Mouse (Mus musculus): ENCODE results near the gene Rpp21. TPM values are rescaled to one million over a fixed set of nuclear protein-coding genes. Genes with fewer than 3 reads are reported as not detected.

The Rpp21 gene
- total and polyA plus RNA-seq, 3 experiments, result 22.5 to 53.8 (median 50.5) TPM

- dilution Hi-C loops (cut with MboI; ENCODE audit: extremely low pct_ligation_motif_present, extremely low pct_unique_long_range_greater_than_20kb, low sequenced_read_pairs) (no loop called here), in situ Hi-C loops (cut with MboI; ENCODE audit: low pct_ligation_motif_present, low pct_unique_long_range_greater_than_20kb, low sequenced_read_pairs) (no loop called here)
- H3K27me3 ChIP-seq (replicated peaks), result no peaks in the 10 kb centered on the region
- H3K9ac ChIP-seq (ENCODE audit: insufficient read depth, low read depth), result peak overlapping the region; percentile 99; the same call in 1 of the 2 replicates
- H3K36me3 ChIP-seq (replicated peaks in 1 of 2; ENCODE audit: control insufficient read depth in 1 of 2, insufficient read depth in 1 of 2, low read length in 1 of 2), result peaks cover 15 to 49% of the 10 kb centered on the region in 2 experiments
- peaks cover 5 to 44% of the 10 kb centered on the region in 2 experiments for H3K4me1 ChIP-seq (ENCODE audit: control insufficient read depth in 1 of 2, insufficient read depth in 2 of 2)
- H3K79me2 ChIP-seq (replicated peaks; ENCODE audit: control insufficient read depth, extremely low read depth, insufficient read depth, poor library complexity, severe bottlenecking), result peaks cover 55% of the 10 kb centered on the region
- peak; percentile 48 for DNase-seq (ENCODE audit: extremely low read depth)
- H3K4me3 ChIP-seq (replicated peaks in 1 of 3; ENCODE audit: low read depth in 2 of 3, low read length in 2 of 3, poor library complexity in 1 of 3), result peak overlapping the region; percentile 26 to 95 (median 95)
- TF ChIP-seq ETS1 (conservative IDR thresholded peaks at IDR 0.05; ENCODE audit: low read depth, low read length), result no peak
- peak; percentile 20; the same call in 1 of the 2 replicates for TF ChIP-seq SIN3A (IDR thresholded peaks at IDR 0.05; ENCODE audit: low read length)
- TF ChIP-seq IRF4 (IDR thresholded peaks at IDR 0.05; ENCODE audit: low read depth, low read length), result 0 out of 2 replicates have a peak, but pooled peaks have one; percentile 8
- TF ChIP-seq EP300 (IDR thresholded peaks at IDR 0.05; ENCODE audit: low read length), result 0 out of 2 replicates have a peak, but pooled peaks have one; percentile 18
- peak overlapping the region; percentile 96 for H3K4me2 ChIP-seq (ENCODE audit: insufficient read depth, low read depth, poor library complexity, severe bottlenecking)
- peaks cover 2% of the 10 kb centered on the region for H3K9me3 ChIP-seq (replicated peaks; ENCODE audit: low read length)
- peak overlapping the region; percentile 41 for H3K27ac ChIP-seq (ENCODE audit: insufficient read depth, low read depth)
Observed at GRCm38 (mm10) chr17:36273796-36274195, 15.9 kb upstream of the Rpp21 start.

- in situ Hi-C loops (cut with MboI; ENCODE audit: low pct_ligation_motif_present, low pct_unique_long_range_greater_than_20kb, low sequenced_read_pairs) (no loop called here), dilution Hi-C loops (cut with MboI; ENCODE audit: extremely low pct_ligation_motif_present, extremely low pct_unique_long_range_greater_than_20kb, low sequenced_read_pairs) (no loop called here)
- Histone ChIP-seq H3K4me2 (ENCODE audit: insufficient read depth, low read depth, poor library complexity, severe bottlenecking) (peak overlapping the region; percentile 96), H3K4me3 (replicated peaks in 1 of 3; ENCODE audit: low read depth in 2 of 3, low read length in 2 of 3, poor library complexity in 1 of 3) (peak overlapping the region; percentile 91 to 95 (median 95)), H3K9ac (ENCODE audit: insufficient read depth, low read depth) (peak overlapping the region; percentile 99), H3K27me3 (replicated peaks) (no peaks in the 10 kb centered on the region), H3K79me2 (replicated peaks; ENCODE audit: control insufficient read depth, extremely low read depth, insufficient read depth, poor library complexity, severe bottlenecking) (peaks cover 51% of the 10 kb centered on the region), H3K27ac (ENCODE audit: insufficient read depth, low read depth) (peak overlapping the region; percentile 41; the same call in 1 of the 2 replicates), H3K36me3 (replicated peaks in 1 of 2; ENCODE audit: control insufficient read depth in 1 of 2, insufficient read depth in 1 of 2, low read length in 1 of 2) (peaks cover 14 to 49% of the 10 kb centered on the region in 2 experiments), H3K9me3 (replicated peaks; ENCODE audit: low read length) (peaks cover 2% of the 10 kb centered on the region), H3K4me1 (ENCODE audit: control insufficient read depth in 1 of 2, insufficient read depth in 2 of 2) (peaks cover 5 to 47% of the 10 kb centered on the region in 2 experiments)
- TF ChIP-seq SMC3 (IDR thresholded peaks at IDR 0.05; ENCODE audit: low read depth, low read length) (no peak), JUN (IDR thresholded peaks at IDR 0.05; ENCODE audit: insufficient read depth, low read depth, low read length) (no peak), MAX (IDR thresholded peaks at IDR 0.05; ENCODE audit: low read length) (0 out of 2 replicates have a peak, but pooled peaks have one; percentile 18), MXI1 (IDR thresholded peaks at IDR 0.05; ENCODE audit: low read depth, low read length) (peak; percentile 66; the same call in 1 of the 2 replicates), EP300 (IDR thresholded peaks at IDR 0.05; ENCODE audit: low read length) (no peak), ZC3H11A (IDR thresholded peaks at IDR 0.05; ENCODE audit: low read depth, low read length) (no peak), PAX5 (IDR thresholded peaks at IDR 0.05; ENCODE audit: low read length) (no peak), MYC (IDR thresholded peaks at IDR 0.05; ENCODE audit: low read depth, low read length) (peak; percentile 71; the same call in 1 of the 2 replicates), TBP (conservative IDR thresholded peaks at IDR 0.05; ENCODE audit: low read depth, low read length) (no peak), UBTF (IDR thresholded peaks at IDR 0.05; ENCODE audit: low read depth, low read length) (no peak), USF2 (conservative IDR thresholded peaks at IDR 0.05; ENCODE audit: low read depth, low read length) (no peak), ZNF384 (IDR thresholded peaks at IDR 0.05; ENCODE audit: low read depth, low read length) (no peak), ZKSCAN1 (IDR thresholded peaks at IDR 0.05; ENCODE audit: borderline replicate concordance, low read depth, low read length) (no peak), SIN3A (IDR thresholded peaks at IDR 0.05; ENCODE audit: low read length) (no peak), POLR2AphosphoS2 (IDR thresholded peaks at IDR 0.05; ENCODE audit: low read depth, low read length) (no peak)
- DNase-seq (ENCODE audit: extremely low read depth), result no peak
Observed at GRCm38 (mm10) chr17:36272643-36273366, 14.9 kb upstream of the Rpp21 start.
